Mouse (Mus musculus) embryonic facial prominence, embryonic 14.5 days (tissue): ENCODE measurements at regions not wholly inside any gene's neighbourhood (a gene's known extent, or its start where the extent isn't known, plus 50 kb on each side); places are given as distances from the start of the nearest gene placed in this dataset.

Source experiments
- ATAC-seq: fragments of 200-750 bp; cut with Nextera tagmentation; 2 replicates; pipeline ENCODE4 v1.8.0; 2017; ENCODE audit warnings: low read depth, moderate number of reproducible peaks, moderate TSS enrichment
- DNase-seq: peaks from one replicate; pipeline ENCODE4 v3.0.0-alpha.2; 2015; ENCODE audit warnings: low spot score
- H3K27ac ChIP-seq: fragments of 300-500 bp; sonication (generic); replicated peaks from 2 replicates; pipeline ENCODE4 v1.5.1; 2014; ENCODE audit warnings: low read depth, mild to moderate bottlenecking, low read length, moderate library complexity
- H3K27me3 ChIP-seq: fragments of 300-500 bp; sonication (generic); replicated peaks from 2 replicates; pipeline ENCODE4 v1.6.1; 2014; ENCODE audit warnings: low read length; ENCODE audit not compliant: control insufficient read depth, insufficient read depth
- H3K36me3 ChIP-seq: fragments of 300-500 bp; sonication (generic); 2 replicates; pipeline ENCODE4 v1.6.1; 2014; ENCODE audit warnings: low read length, mixed read lengths; ENCODE audit not compliant: control insufficient read depth, insufficient read depth
- H3K4me1 ChIP-seq: fragments of 300-500 bp; sonication (generic); 2 replicates; pipeline ENCODE4 v1.6.1; 2014; ENCODE audit warnings: antibody characterized with exemption, low read length; ENCODE audit not compliant: control insufficient read depth, insufficient read depth
- H3K4me2 ChIP-seq: fragments of 300-500 bp; sonication (generic); 2 replicates; pipeline ENCODE4 v1.6.1; 2014; ENCODE audit warnings: low read depth, mild to moderate bottlenecking, low read length, moderate library complexity, mixed read lengths
- H3K4me3 ChIP-seq: fragments of 300-500 bp; sonication (generic); 2 replicates; pipeline ENCODE4 v1.5.1; 2014; ENCODE audit warnings: low read depth, mild to moderate bottlenecking, low read length
- H3K9ac ChIP-seq: fragments of 300-500 bp; sonication (generic); 2 replicates; pipeline ENCODE4 v1.6.1; 2014; ENCODE audit warnings: low read depth, mild to moderate bottlenecking, low read length, moderate library complexity, mixed read lengths
- H3K9me3 ChIP-seq: fragments of 300-500 bp; sonication (generic); 2 replicates; pipeline ENCODE4 v1.6.1; 2016; ENCODE audit warnings: low read length; ENCODE audit not compliant: control insufficient read depth
- WGBS: fragments of 180-500 bp; shearing (Covaris S2); extraction: QIAGEN DNeasy Blood & Tissue Kit; methylation state at CpG from one replicate; pipeline ENCODE4 v1.1.7; 2014; 5-methylcytosine and 5-hydroxymethylcytosine counted together

DNA sequence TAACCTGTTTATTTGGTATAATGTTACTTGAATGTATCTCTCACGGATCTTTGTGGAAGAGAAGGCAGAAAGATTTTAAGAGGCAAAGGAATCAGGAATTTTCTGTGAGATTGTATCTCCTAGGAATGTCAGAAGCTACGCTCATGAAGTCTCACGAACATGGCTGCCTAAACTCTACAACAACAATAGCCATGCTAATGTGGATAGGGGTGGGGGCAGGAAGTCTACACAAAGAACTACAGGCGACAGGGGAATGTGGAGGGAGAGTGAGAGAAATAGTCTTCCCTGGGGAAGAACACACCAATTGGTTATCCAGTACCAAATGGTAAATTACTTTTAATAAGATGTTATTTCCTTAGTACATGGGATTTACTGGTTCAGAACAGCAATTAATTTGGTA is 164.3 kb upstream of the Zfp462 start:
- ATAC-seq = no peak
- Histone ChIP-seq H3K4me1 (no peaks in the 10 kb centered on the region), H3K4me2 (no peak overlapping the region), H3K9ac (no peak overlapping the region), H3K27me3 (no peaks in the 10 kb centered on the region), H3K27ac (no peak overlapping the region), H3K9me3 (no peaks in the 10 kb centered on the region), H3K36me3 (no peaks in the 10 kb centered on the region), H3K4me3 (no peak overlapping the region)
- WGBS = 63% methylated on average over 4 of the region's 4 CpGs
- DNase-seq = no peak

DNA sequence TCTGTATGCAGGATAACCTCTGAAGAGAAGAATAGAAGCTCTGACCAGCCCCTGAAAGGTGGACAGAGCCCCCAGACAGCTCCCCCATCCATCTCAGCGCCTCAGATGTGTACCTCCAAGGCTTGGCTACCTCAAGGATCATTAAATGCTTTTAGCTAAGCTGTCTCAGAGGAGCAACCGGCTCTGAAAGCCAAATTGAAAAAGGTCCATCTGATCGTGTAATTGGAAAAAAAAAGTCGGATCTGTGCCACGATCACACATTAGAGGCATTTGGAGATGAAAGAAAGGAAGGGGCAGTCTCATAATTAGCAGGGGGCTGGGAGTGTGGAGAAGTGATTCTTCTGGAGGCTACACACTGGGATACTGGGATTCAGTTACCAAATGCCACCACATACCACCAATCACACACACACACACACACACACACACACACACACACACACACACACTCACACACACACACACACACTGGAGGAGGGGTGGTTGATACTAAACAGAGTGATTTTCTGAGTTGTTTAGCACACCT is 153.6 kb upstream of the Zfp462 start:
- no peak for ATAC-seq
- 48% methylated on average over 5 of the region's 5 CpGs for WGBS

GRCm38 (mm10) chr4:54793857-54794256 is 151.0 kb upstream of the Zfp462 start:
- DNase-seq (no peak), ATAC-seq (no peak)
- no peaks in the 10 kb centered on the region for H3K27me3 ChIP-seq
- H3K36me3 ChIP-seq = no peaks in the 10 kb centered on the region
- WGBS = 91% methylated on average over 2 of the region's 2 CpGs
- H3K27ac ChIP-seq = no peak overlapping the region
- no peak overlapping the region for H3K4me3 ChIP-seq
- H3K4me2 ChIP-seq = no peak overlapping the region
- H3K9ac ChIP-seq = no peak overlapping the region
- H3K9me3 ChIP-seq = no peaks in the 10 kb centered on the region
- H3K4me1 ChIP-seq = no peaks in the 10 kb centered on the region

More for the DNA sequence above, 153.6 kb upstream of the Zfp462 start:
- DNase-seq = no peak
- H3K27me3 ChIP-seq = no peaks in the 10 kb centered on the region
- H3K9me3 ChIP-seq = no peaks in the 10 kb centered on the region
- no peak overlapping the region for H3K4me2 ChIP-seq
- no peak overlapping the region for H3K4me3 ChIP-seq
- H3K9ac ChIP-seq = no peak overlapping the region
- H3K4me1 ChIP-seq = no peaks in the 10 kb centered on the region
- H3K27ac ChIP-seq = no peak overlapping the region
- H3K36me3 ChIP-seq = no peaks in the 10 kb centered on the region

GRCm38 (mm10) chr4:54795246-54795645 is 149.6 kb upstream of the Zfp462 start:
- no peak for DNase-seq
- 22% methylated on average over 3 of the region's 3 CpGs for WGBS
- Histone ChIP-seq H3K4me1 (no peaks in the 10 kb centered on the region), H3K27me3 (no peaks in the 10 kb centered on the region), H3K36me3 (no peaks in the 10 kb centered on the region), H3K9ac (no peak overlapping the region), H3K4me3 (no peak overlapping the region), H3K9me3 (no peaks in the 10 kb centered on the region), H3K27ac (no peak overlapping the region), H3K4me2 (no peak overlapping the region)
- ATAC-seq = no peak

DNA sequence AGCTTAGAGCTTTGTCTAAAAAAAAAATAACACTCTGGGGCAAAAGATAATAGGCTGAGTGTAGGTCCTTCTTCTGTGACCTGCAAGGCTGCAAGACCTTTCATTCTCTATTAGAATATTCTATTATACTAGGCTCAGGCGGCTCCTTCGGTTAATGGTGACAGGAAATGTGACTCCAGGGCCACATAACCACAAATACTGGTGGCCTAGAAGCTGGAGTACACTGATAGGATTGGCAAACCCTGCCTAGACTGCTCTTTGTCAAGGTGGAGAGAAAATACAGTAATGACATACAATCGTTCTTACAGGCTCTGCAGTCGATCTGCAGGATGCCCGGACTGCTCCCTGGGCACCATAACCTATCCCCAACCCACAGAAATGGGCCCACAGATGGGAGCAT is 146.3 kb upstream of the Zfp462 start:
- H3K4me1 ChIP-seq = no peaks in the 10 kb centered on the region
- H3K4me2 ChIP-seq = no peak overlapping the region
- no peaks in the 10 kb centered on the region for H3K27me3 ChIP-seq
- ATAC-seq (no peak), DNase-seq (no peak)
- no peak overlapping the region for H3K4me3 ChIP-seq
- H3K27ac ChIP-seq = no peak overlapping the region
- no peaks in the 10 kb centered on the region for H3K9me3 ChIP-seq
- no peak overlapping the region for H3K9ac ChIP-seq
- no peaks in the 10 kb centered on the region for H3K36me3 ChIP-seq
- 81% methylated on average over 5 of the region's 5 CpGs for WGBS

GRCm38 (mm10) chr4:54811163-54811562 is 133.7 kb upstream of the Zfp462 start:
- Histone ChIP-seq H3K36me3 (no peaks in the 10 kb centered on the region), H3K9ac (no peak overlapping the region), H3K9me3 (no peaks in the 10 kb centered on the region), H3K4me1 (no peaks in the 10 kb centered on the region), H3K4me3 (no peak overlapping the region), H3K27ac (no peak overlapping the region), H3K27me3 (no peaks in the 10 kb centered on the region), H3K4me2 (no peak overlapping the region)
- no peak for DNase-seq
- 74% methylated on average over 3 of the region's 3 CpGs for WGBS
- no peak for ATAC-seq

DNA sequence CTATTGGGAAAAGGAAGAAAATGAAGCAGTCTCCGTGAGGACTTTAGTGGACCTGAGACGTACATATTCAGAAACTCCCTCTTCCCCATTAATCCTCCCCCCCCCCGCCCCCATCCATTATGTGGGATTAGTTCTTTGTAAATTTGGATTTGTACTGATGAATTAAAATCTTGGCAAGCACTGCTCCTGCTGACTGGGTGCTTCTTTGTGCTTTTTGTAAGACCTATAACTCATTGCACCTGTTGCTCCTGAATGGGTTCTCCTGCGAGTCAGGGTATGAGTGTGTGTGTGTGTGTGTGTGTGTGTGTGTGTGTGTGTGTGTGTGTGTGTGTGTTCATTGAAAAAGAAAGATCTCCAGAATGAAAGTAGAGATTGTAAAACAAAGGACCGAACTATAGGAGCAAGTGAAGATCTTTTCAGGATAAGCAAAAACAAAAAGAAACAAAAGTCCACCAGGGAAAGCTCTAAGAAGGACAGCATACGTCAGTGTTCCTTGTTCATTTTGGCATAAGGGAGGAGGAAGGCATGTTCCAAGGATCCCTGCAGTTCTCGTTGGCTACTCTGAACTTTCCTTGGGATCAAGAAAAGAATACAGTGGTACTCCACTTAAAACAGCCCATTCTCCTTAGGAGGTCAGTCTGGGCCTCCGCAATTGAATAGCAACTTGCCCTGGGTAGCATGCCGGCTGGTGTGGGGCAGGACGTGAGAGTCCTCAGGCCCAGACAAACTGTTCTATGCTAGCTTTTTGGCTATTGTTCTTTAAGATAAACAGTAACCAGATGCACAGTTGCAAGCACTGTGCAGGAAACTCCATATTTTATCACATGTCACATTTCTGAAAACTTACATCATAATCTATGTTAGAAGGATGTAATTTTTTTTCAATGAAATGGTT is 131.9 kb upstream of the Zfp462 start:
- Histone ChIP-seq H3K4me1 (no peaks in the 10 kb centered on the region), H3K36me3 (no peaks in the 10 kb centered on the region), H3K9me3 (peaks cover 6% of the 10 kb centered on the region; the same call in 1 of the 2 replicates), H3K27ac (no peak overlapping the region), H3K4me3 (no peak overlapping the region), H3K4me2 (no peak overlapping the region), H3K27me3 (no peaks in the 10 kb centered on the region), H3K9ac (no peak overlapping the region)
- peak; percentile 50 for DNase-seq
- WGBS = 60% methylated on average over 10 of the region's 10 CpGs
- ATAC-seq = no peak; the same call in 1 of the 2 replicates

GRCm38 (mm10) chr4:54837326-54837725 is 107.5 kb upstream of the Zfp462 start:
- Histone ChIP-seq H3K4me2 (no peak overlapping the region), H3K4me1 (peaks cover 8% of the 10 kb centered on the region; the same call in 1 of the 2 replicates), H3K9ac (no peak overlapping the region), H3K27me3 (no peaks in the 10 kb centered on the region), H3K4me3 (no peak overlapping the region), H3K9me3 (no peaks in the 10 kb centered on the region), H3K36me3 (no peaks in the 10 kb centered on the region), H3K27ac (no peak overlapping the region)
- peak; percentile 67 for DNase-seq
- WGBS = 52% methylated on average over 2 of the region's 2 CpGs
- ATAC-seq = no peak

DNA sequence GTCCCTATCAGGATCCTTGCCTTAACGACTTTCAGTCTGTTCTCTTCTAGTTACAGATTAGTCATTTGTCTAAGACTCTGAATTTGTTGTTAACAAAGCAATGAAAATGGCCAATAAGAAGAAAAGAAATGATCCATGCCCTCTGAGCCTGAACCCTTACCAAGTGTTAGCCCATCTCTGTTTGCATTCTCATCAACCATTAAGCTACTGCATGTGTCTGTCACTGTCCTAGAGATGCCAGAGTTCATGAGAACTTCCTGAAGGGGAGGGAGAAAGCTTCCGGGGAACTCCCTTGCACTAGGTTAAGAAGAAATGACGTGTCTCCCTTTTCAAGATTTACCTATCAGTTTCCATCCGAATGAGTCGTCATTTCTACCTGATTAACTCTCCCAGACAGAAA is 106.7 kb upstream of the Zfp462 start:
- WGBS = 41% methylated on average over 5 of the region's 5 CpGs

More for the DNA sequence above, 106.7 kb upstream of the Zfp462 start:
- DNase-seq (no peak), ATAC-seq (no peak)
- Histone ChIP-seq H3K9ac (no peak overlapping the region), H3K4me2 (no peak overlapping the region), H3K9me3 (no peaks in the 10 kb centered on the region), H3K36me3 (no peaks in the 10 kb centered on the region), H3K27me3 (no peaks in the 10 kb centered on the region), H3K27ac (no peak overlapping the region), H3K4me1 (peaks cover 8% of the 10 kb centered on the region; the same call in 1 of the 2 replicates), H3K4me3 (no peak overlapping the region)
